ENCODE assay signal across 8 mouse cellular contexts in genomic region chr8:107056973-107057369, GRCm38 (mm10). TPM values are rescaled to one million over a fixed set of nuclear protein-coding genes. Genes with fewer than 3 reads are reported as not detected.
A peak's percentile ranks its signal among the peaks of the same experiment; 100 is the strongest.
DNase-seq lines count a peak whose midpoint lies in the region; ATAC-seq and TF ChIP-seq lines count a peak whose summit lies in the region.

No protein-coding gene starts in this region.

- peak overlapping the region; percentile 67 for H3K27ac ChIP-seq in heart, embryonic 15.5 days
- no peak overlapping the region for H3K27ac ChIP-seq in forebrain, embryonic 14.5 days (ENCODE audit: low read depth, low read length)
- peak overlapping the region; percentile 89 for H3K27ac ChIP-seq in liver, embryonic 15.5 days (replicated peaks)

- no peak for DNase-seq in heart, adult 9 months (ENCODE audit: low spot score in 2 of 2)
- DNase-seq in G1E (ENCODE audit: low spot score) = no peak
- no peak for DNase-seq in forebrain, embryonic 14.5 days (ENCODE audit: low spot score)
- no peak for DNase-seq in right cerebral cortex, adult 18-20 months
- no peak for DNase-seq in right cerebral cortex, postnatal 4 days
- DNase-seq in layer of hippocampus, postnatal 25 days (ENCODE audit: extremely low spot score in 1 of 2, low spot score in 1 of 2) = no peak

- WGBS in heart, embryonic 15.5 days = under 1% methylated on average over 33 of the region's 33 CpGs
- 1% methylated on average over 33 of the region's 33 CpGs for WGBS in forebrain, embryonic 14.5 days
- WGBS in liver, embryonic 15.5 days (ENCODE audit: insufficient replicate concordance) = under 1% methylated on average over 33 of the region's 33 CpGs

- no peaks in the 10 kb centered on the region for H3K27me3 ChIP-seq in heart, embryonic 15.5 days
- no peaks in the 10 kb centered on the region for H3K27me3 ChIP-seq in G1E (ENCODE audit: insufficient read depth, low read length)
- H3K27me3 ChIP-seq in forebrain, embryonic 14.5 days (replicated peaks; ENCODE audit: control insufficient read depth, insufficient read depth, low read length) = no peaks in the 10 kb centered on the region
- no peaks in the 10 kb centered on the region for H3K27me3 ChIP-seq in liver, embryonic 15.5 days

- H3K36me3 ChIP-seq in heart, embryonic 15.5 days = peaks cover 36% of the 10 kb centered on the region
- peaks cover 72% of the 10 kb centered on the region for H3K36me3 ChIP-seq in G1E (replicated peaks)
- H3K36me3 ChIP-seq in forebrain, embryonic 14.5 days (ENCODE audit: control insufficient read depth, insufficient read depth, low read length) = peaks cover 41% of the 10 kb centered on the region
- peaks cover 44% of the 10 kb centered on the region for H3K36me3 ChIP-seq in liver, embryonic 15.5 days (replicated peaks)

- H3K9me3 ChIP-seq in heart, embryonic 15.5 days (replicated peaks) = no peaks in the 10 kb centered on the region
- no peaks in the 10 kb centered on the region for H3K9me3 ChIP-seq in G1E (replicated peaks)
- H3K9me3 ChIP-seq in forebrain, embryonic 14.5 days (replicated peaks; ENCODE audit: control insufficient read depth, low read length) = no peaks in the 10 kb centered on the region
- H3K9me3 ChIP-seq in liver, embryonic 15.5 days (replicated peaks) = no peaks in the 10 kb centered on the region

- TF ChIP-seq CTCF in G1E (IDR thresholded peaks at IDR 0.05; ENCODE audit: low read depth, low read length) = no peak

- peaks cover 24% of the 10 kb centered on the region for H3K4me1 ChIP-seq in heart, embryonic 15.5 days (replicated peaks)
- peaks cover 45% of the 10 kb centered on the region for H3K4me1 ChIP-seq in G1E (ENCODE audit: insufficient read depth, low read depth, low read length)
- H3K4me1 ChIP-seq in forebrain, embryonic 14.5 days (ENCODE audit: control insufficient read depth, insufficient read depth, low read length) = peaks cover 8% of the 10 kb centered on the region
- H3K4me1 ChIP-seq in liver, embryonic 15.5 days (replicated peaks) = peaks cover 32% of the 10 kb centered on the region

- H3K4me2 ChIP-seq in heart, embryonic 15.5 days = peak overlapping the region; percentile 85
- peak overlapping the region; percentile 97 for H3K4me2 ChIP-seq in forebrain, embryonic 14.5 days (ENCODE audit: low read length)
- H3K4me2 ChIP-seq in liver, embryonic 15.5 days = peak overlapping the region; percentile 81

- peak overlapping the region; percentile 94 for H3K4me3 ChIP-seq in heart, embryonic 15.5 days
- H3K4me3 ChIP-seq in G1E (ENCODE audit: low read depth, low read length) = peak overlapping the region; percentile 100
- H3K4me3 ChIP-seq in forebrain, embryonic 14.5 days (ENCODE audit: low read depth, low read length) = peak overlapping the region; percentile 98
- H3K4me3 ChIP-seq in liver, embryonic 15.5 days (replicated peaks) = peak overlapping the region; percentile 100

- ATAC-seq in heart, embryonic 15.5 days (replicated peaks; ENCODE audit: insufficient number of reproducible peaks, insufficient read depth, low FRiP score, low read depth) = peak; percentile 32; the same call in 1 of the 2 replicates
- ATAC-seq in G1E (ENCODE audit: extremely low read depth, insufficient number of reproducible peaks, low FRiP score, poor library complexity, severe bottlenecking) = peak; percentile 16; the same call in 1 of the 2 replicates
- no peak; the same call in 1 of the 2 replicates for ATAC-seq in forebrain, embryonic 14.5 days
- ATAC-seq in liver, embryonic 15.5 days (ENCODE audit: insufficient read depth) = peak; percentile 40

- H3K9ac ChIP-seq in heart, embryonic 15.5 days = peak overlapping the region; percentile 82
- peak overlapping the region; percentile 75 for H3K9ac ChIP-seq in forebrain, embryonic 14.5 days (ENCODE audit: low read length)
- H3K9ac ChIP-seq in liver, embryonic 15.5 days = peak overlapping the region; percentile 60

RNA-seq across cellular contexts. Expression of gene Nip7, which starts 0.3 kb away (rescaled TPM):
- 46.8 and 54.4 TPM in 2 replicates for polyA plus RNA-seq in heart, embryonic 15.5 days (2015; fragmentation: Nextera tagmentation; extraction: Ambion mirVana)
- 56.7 and 62.0 TPM in 2 replicates for total RNA-seq in G1E (2014; fragmentation: Nextera tagmentation)
- total RNA-seq in G1E (2017) = 35.5 and 39.7 TPM in 2 replicates
- 8.9 and 9.1 TPM in 2 replicates for polyA plus RNA-seq in G1E (2012)
- polyA plus RNA-seq in forebrain, embryonic 14.5 days (2014; fragmentation: Nextera tagmentation; extraction: Ambion mirVana) = 97.0 and 106 TPM in 2 replicates
- polyA plus RNA-seq in liver, embryonic 15.5 days (2015; fragmentation: Nextera tagmentation; extraction: Ambion mirVana) = 33.9 and 37.4 TPM in 2 replicates
- total RNA-seq in layer of hippocampus, postnatal 25 days (2021) = 10 to 100 TPM; 44.4 to 45.9 TPM

RNA-seq across cellular contexts. Expression of gene Cog8, which starts 0.5 kb away (rescaled TPM):
- polyA plus RNA-seq in heart, embryonic 15.5 days (2015; fragmentation: Nextera tagmentation; extraction: Ambion mirVana) = 25.1 and 28.9 TPM in 2 replicates
- total RNA-seq in G1E (2014; fragmentation: Nextera tagmentation) = 34.2 and 49.9 TPM in 2 replicates
- 29.4 and 31.1 TPM in 2 replicates for total RNA-seq in G1E (2017)
- 24.6 and 26.5 TPM in 2 replicates for polyA plus RNA-seq in G1E (2012)
- polyA plus RNA-seq in forebrain, embryonic 14.5 days (2014; fragmentation: Nextera tagmentation; extraction: Ambion mirVana) = 34.2 and 41.4 TPM in 2 replicates
- 17.9 and 19.8 TPM in 2 replicates for polyA plus RNA-seq in liver, embryonic 15.5 days (2015; fragmentation: Nextera tagmentation; extraction: Ambion mirVana)
- total RNA-seq in layer of hippocampus, postnatal 25 days (2021) = 10 to 100 TPM; 28.7 to 28.9 TPM

RNA-seq across cellular contexts. Expression of gene Tmed6, which starts 8.5 kb away (rescaled TPM):
- not detected in 2 replicates for polyA plus RNA-seq in heart, embryonic 15.5 days (2015; fragmentation: Nextera tagmentation; extraction: Ambion mirVana)
- total RNA-seq in G1E (2014; fragmentation: Nextera tagmentation) (not detected in 2 replicates), G1E (2017) (not detected in 2 replicates)
- polyA plus RNA-seq in G1E (2012) = not detected in 2 replicates
- not detected in 2 replicates for polyA plus RNA-seq in forebrain, embryonic 14.5 days (2014; fragmentation: Nextera tagmentation; extraction: Ambion mirVana)
- polyA plus RNA-seq in liver, embryonic 15.5 days (2015; fragmentation: Nextera tagmentation; extraction: Ambion mirVana) = 4.1 and 5.2 TPM in 2 replicates
- not detected for total RNA-seq in layer of hippocampus, postnatal 25 days (2021)

RNA-seq across cellular contexts. Expression of gene Pdf, which starts 8.6 kb away (rescaled TPM):
- 42.3 and 49.8 TPM in 2 replicates for polyA plus RNA-seq in heart, embryonic 15.5 days (2015; fragmentation: Nextera tagmentation; extraction: Ambion mirVana)
- total RNA-seq in G1E (2014; fragmentation: Nextera tagmentation) = 16.6 and 22.1 TPM in 2 replicates
- 24.0 and 26.2 TPM in 2 replicates for total RNA-seq in G1E (2017)
- 9.5 and 11.7 TPM in 2 replicates for polyA plus RNA-seq in G1E (2012)
- 21.7 and 26.8 TPM in 2 replicates for polyA plus RNA-seq in forebrain, embryonic 14.5 days (2014; fragmentation: Nextera tagmentation; extraction: Ambion mirVana)
- polyA plus RNA-seq in liver, embryonic 15.5 days (2015; fragmentation: Nextera tagmentation; extraction: Ambion mirVana) = 16.5 and 19.2 TPM in 2 replicates
- total RNA-seq in layer of hippocampus, postnatal 25 days (2021) = 10 to 100 TPM; 24.1 to 31.3 TPM

RNA-seq across cellular contexts. Expression of gene Vps4a, which starts 25.9 kb away (rescaled TPM):
- 52.8 and 57.3 TPM in 2 replicates for polyA plus RNA-seq in heart, embryonic 15.5 days (2015; fragmentation: Nextera tagmentation; extraction: Ambion mirVana)
- 27.3 and 28.6 TPM in 2 replicates for total RNA-seq in G1E (2014; fragmentation: Nextera tagmentation)
- total RNA-seq in G1E (2017) = 51.1 and 51.2 TPM in 2 replicates
- 22.0 and 24.8 TPM in 2 replicates for polyA plus RNA-seq in G1E (2012)
- 131 and 153 TPM in 2 replicates for polyA plus RNA-seq in forebrain, embryonic 14.5 days (2014; fragmentation: Nextera tagmentation; extraction: Ambion mirVana)
- 20.1 and 23.7 TPM in 2 replicates for polyA plus RNA-seq in liver, embryonic 15.5 days (2015; fragmentation: Nextera tagmentation; extraction: Ambion mirVana)
- total RNA-seq in layer of hippocampus, postnatal 25 days (2021) = 100 to 1,000 TPM; 116 to 117 TPM
